Mouse (Mus musculus) left cerebral cortex, postnatal 36 days (tissue): ENCODE data around the gene 4930579G24Rik. TPM values are rescaled to one million over a fixed set of nuclear protein-coding genes. Genes with fewer than 3 reads are reported as not detected.

ENCODE experiments used
- DNase-seq, 2 experiments: peaks; one replicate each; pipeline ENCODE4 v3.0.0; 2021 to 2022; ENCODE audit warnings: low spot score in 2 of 2, mixed read lengths in 1 of 2
- intact Hi-C: fragments of 180-260 bp; cut with DNase I; formaldehyde crosslinking; loops from one replicate; pipeline ENCODE4 v1.15.1; 2025
- total RNA-seq, 2 experiments: library from RNA; stranded (reverse); gene quantifications; 2 replicates each; pipeline ENCODE4 v1.2.3; 2021

4930579G24Rik gene
- total RNA-seq = 1 to 10 TPM; 1.4 to 1.5 TPM

GRCm38 (mm10) chr3:79628561-79629415, at the start of gene 4930579G24Rik:
4930579G24Rik (plus strand) TSS chr3:79629079.
- intact Hi-C loops = no loop called here
- peak; percentile 95 to 97 for DNase-seq

- intact Hi-C loops = no loop called here
- DNase-seq = no peak
Observed at GRCm38 (mm10) chr3:79579891-79580575, 48.8 kb upstream of the 4930579G24Rik start.

- intact Hi-C loops = loop anchor here (2.0 to 5.0 kb wide), 4 partner anchors 85 to 628 kb away; no protein-coding TSS in a partner anchor
- peak; percentile 87 to 92 for DNase-seq
Observed at GRCm38 (mm10) chr3:79586804-79587203, 42.1 kb upstream of the 4930579G24Rik start.

GRCm38 (mm10) chr3:79589671-79590070, 39.2 kb upstream of the 4930579G24Rik start:
- intact Hi-C loops = loop anchor here (5.0 to 10.0 kb wide), 3 partner anchors 87 to 495 kb away; no protein-coding TSS in a partner anchor
- DNase-seq = no peak

GRCm38 (mm10) chr3:79590863-79591792, 37.8 kb upstream of the 4930579G24Rik start, which contains the start of gene Ppid:
Ppid (plus strand) TSS chr3:79591342.
- DNase-seq = peak; percentile 76 to 81
- intact Hi-C loops = loop anchor here (10.0 kb wide), 1 partner anchor 496 kb away; no protein-coding TSS in a partner anchor

- DNase-seq = no peak
- intact Hi-C loops = loop anchor here (10.0 kb wide), 1 partner anchor 497 kb away; no protein-coding TSS in a partner anchor
Observed at GRCm38 (mm10) chr3:79591793-79592471, 36.9 kb upstream of the 4930579G24Rik start.

- DNase-seq = no peak
- intact Hi-C loops = loop anchor here (10.0 kb wide), 1 partner anchor 501 kb away; no protein-coding TSS in a partner anchor
Observed at GRCm38 (mm10) chr3:79595468-79595867, 33.4 kb upstream of the 4930579G24Rik start.

- intact Hi-C loops = no loop called here
- no peak for DNase-seq
Observed at GRCm38 (mm10) chr3:79609886-79610285, 19.0 kb upstream of the 4930579G24Rik start.

GRCm38 (mm10) chr3:79627484-79628181, 1.2 kb upstream of the 4930579G24Rik start:
- no peak for DNase-seq
- intact Hi-C loops = no loop called here

GRCm38 (mm10) chr3:79628182-79628560, 708 bp upstream of the 4930579G24Rik start:
- no peak for DNase-seq
- intact Hi-C loops = no loop called here

- intact Hi-C loops = no loop called here
- DNase-seq = peak in 1 of 2 experiments; percentile 46
Observed at GRCm38 (mm10) chr3:79629416-79629730, 494 bp downstream of the 4930579G24Rik start, which contains the start of gene Etfdh. Etfdh (minus strand) TSS chr3:79629500.

GRCm38 (mm10) chr3:79652129-79652528, 23.2 kb downstream of the 4930579G24Rik start:
- DNase-seq = no peak
- intact Hi-C loops = no loop called here

GRCm38 (mm10) chr3:79656682-79657081, 27.8 kb downstream of the 4930579G24Rik start:
- DNase-seq = no peak
- intact Hi-C loops = no loop called here

- DNase-seq = peak; percentile 16 to 41
- intact Hi-C loops = loop anchor here (2.0 to 10.0 kb wide), 2 partner anchors 144 to 390 kb away; no protein-coding TSS in a partner anchor
Observed at GRCm38 (mm10) chr3:79664787-79665408, 36.0 kb downstream of the 4930579G24Rik start.

- DNase-seq = no peak
- intact Hi-C loops = no loop called here
Observed at GRCm38 (mm10) chr3:79670556-79670955, 41.7 kb downstream of the 4930579G24Rik start.

- intact Hi-C loops = no loop called here
- no peak for DNase-seq
Observed at GRCm38 (mm10) chr3:79672188-79672587, 43.3 kb downstream of the 4930579G24Rik start.

GRCm38 (mm10) chr3:79673082-79673481, 44.2 kb downstream of the 4930579G24Rik start:
- intact Hi-C loops = no loop called here
- peak; percentile 18 to 58 for DNase-seq

GRCm38 (mm10) chr3:79674641-79675040, 45.8 kb downstream of the 4930579G24Rik start:
- DNase-seq = no peak
- intact Hi-C loops = no loop called here
